Mouse (Mus musculus) brain, embryonic 14.5 days (tissue): Measurements from ENCODE around the gene Pycard. TPM values are rescaled to one million over a fixed set of nuclear protein-coding genes. Genes with fewer than 3 reads are reported as not detected.
"Not testable (repeated sequence)": the region's sequence is repeated elsewhere in the genome, so short reads cannot be mapped to it uniquely, and the experiment has no call there.

Experiments
- DNase-seq: peaks from one replicate; pipeline ENCODE4 v3.0.0-alpha.2; 2011; ENCODE audit warnings: low read depth
- CTCF ChIP-seq: fragments of 200-500 bp; IDR thresholded peaks from 2 replicates; pipeline ENCODE4 v1.5.1; 2012; ENCODE audit warnings: inconsistent platforms, mild to moderate bottlenecking, moderate library complexity, borderline replicate concordance; ENCODE audit not compliant: insufficient read depth, insufficient read length; ENCODE audit errors: extremely low read depth
- POLR2A ChIP-seq: fragments of 200-500 bp; IDR thresholded peaks from 2 replicates; pipeline ENCODE4 v1.6.1; 2012; ENCODE audit warnings: mild to moderate bottlenecking, inconsistent platforms, borderline replicate concordance; ENCODE audit not compliant: poor library complexity, insufficient read depth, insufficient read length, severe bottlenecking; ENCODE audit errors: extremely low read depth
- polyA plus RNA-seq: library from polyadenylated mRNA; depleted of rRNA; stranded (reverse); fragments of >200 nt; gene quantifications from 2 replicates; pipeline ENCODE4 v1.2.3, GENCODE M21; 2012

The Pycard gene
- polyA plus RNA-seq, 1 experiment: 6.9 TPM

DNA sequence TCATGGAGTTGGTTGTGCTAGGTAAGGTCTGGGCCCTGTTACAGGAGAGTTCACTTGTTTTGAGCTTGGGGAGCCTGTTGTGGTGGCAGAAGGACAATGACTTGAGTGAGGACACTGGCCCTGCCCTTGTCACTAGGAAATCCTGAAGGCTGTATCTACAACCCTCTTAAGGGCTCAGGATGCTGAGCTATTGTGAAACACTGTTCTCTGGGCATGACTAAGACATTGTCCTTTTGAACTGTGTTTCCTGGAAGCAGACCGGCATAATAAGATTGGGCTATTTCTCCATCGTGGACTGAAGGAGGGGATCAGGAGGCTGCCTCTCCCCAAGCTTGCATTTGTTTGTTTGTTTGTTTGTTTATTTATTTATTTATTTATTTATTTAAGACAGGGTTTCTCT lies 25.5 kb upstream of the Pycard start:
- TF ChIP-seq CTCF (no peak), POLR2A (no peak)
- no peak for DNase-seq

DNA sequence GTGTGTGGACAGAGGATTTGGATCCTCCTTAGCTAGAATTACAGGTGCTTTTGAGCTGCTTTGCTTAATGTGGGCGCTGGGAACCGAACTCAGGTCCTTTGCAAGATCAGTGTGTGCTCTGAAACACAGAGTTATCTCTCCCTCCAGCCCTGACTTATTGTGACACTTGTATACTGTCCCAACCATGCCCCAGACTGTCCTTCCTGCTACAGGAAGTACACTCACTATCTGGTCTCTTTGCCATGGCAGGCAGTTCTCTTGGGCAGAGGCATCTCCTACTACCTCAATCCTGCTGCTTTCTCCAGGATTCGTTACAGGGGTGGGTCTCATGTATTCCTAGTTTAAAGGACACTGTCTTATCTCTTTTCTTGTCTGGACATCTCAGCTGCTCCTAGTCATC lies 24.6 kb upstream of the Pycard start:
- DNase-seq: no peak
- TF ChIP-seq POLR2A: no peak
- no peak for TF ChIP-seq CTCF

- DNase-seq: no peak
- no peak for TF ChIP-seq CTCF
- TF ChIP-seq POLR2A: no peak
These were observed 23.0 kb upstream of the Pycard start for GRCm38 (mm10) chr7:128016650-128017049.

- not testable (repeated sequence) for DNase-seq
These were observed 22.5 kb upstream of the Pycard start for GRCm38 (mm10) chr7:128016134-128016533.

DNA sequence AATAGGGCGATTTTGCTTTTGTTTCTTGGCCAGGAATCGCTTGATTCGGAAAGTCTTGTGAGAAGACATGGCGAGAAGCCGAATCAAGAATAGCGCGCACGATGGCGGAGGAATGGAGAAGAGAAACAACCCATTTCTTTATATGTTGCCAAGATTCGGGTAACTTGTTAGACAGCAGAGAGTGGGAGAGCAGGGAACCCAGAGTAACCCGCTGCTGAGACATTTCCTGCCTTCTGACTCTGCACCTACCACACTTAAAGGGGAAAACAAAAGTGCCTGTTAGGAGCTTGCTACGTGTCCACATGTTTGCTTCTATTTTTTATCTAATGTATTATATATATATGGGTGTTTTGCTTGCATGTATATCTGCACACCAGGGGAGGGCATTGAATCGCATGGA lies 19.4 kb upstream of the Pycard start:
- DNase-seq: no peak
- TF ChIP-seq POLR2A: no peak

DNA sequence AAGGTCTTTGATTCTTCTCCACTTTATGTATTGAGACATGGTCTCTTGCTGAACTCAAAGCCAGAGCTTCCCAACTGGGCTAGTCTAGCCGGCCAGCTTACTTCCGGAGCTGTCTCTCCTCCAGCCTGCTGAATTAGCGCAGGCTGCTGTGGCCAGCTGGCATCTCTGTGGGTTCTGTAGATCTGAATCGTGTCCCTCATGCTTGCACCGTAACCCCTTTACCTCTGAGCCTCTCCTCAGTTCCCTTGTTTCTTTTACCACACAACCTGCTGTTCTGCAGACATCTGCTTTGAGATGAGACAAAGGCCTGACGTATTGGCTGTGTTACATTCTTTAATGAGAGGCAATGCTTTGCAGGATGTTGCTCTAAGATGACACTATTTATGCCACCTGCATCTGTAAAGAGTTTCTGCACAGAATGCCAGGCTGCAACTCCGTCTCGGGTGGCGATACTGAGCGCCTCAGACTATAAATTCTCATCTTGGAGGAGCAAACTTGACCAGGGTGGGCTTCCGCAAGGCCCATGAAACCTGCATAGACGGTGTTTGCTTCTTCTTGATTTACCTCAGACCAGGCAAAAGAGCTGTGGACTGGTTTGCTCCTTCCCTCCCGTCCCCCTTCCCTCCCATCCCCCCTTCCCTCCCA lies 18.6 kb upstream of the Pycard start:
- no peak for DNase-seq
- no peak for TF ChIP-seq POLR2A
- TF ChIP-seq CTCF: no peak

DNA sequence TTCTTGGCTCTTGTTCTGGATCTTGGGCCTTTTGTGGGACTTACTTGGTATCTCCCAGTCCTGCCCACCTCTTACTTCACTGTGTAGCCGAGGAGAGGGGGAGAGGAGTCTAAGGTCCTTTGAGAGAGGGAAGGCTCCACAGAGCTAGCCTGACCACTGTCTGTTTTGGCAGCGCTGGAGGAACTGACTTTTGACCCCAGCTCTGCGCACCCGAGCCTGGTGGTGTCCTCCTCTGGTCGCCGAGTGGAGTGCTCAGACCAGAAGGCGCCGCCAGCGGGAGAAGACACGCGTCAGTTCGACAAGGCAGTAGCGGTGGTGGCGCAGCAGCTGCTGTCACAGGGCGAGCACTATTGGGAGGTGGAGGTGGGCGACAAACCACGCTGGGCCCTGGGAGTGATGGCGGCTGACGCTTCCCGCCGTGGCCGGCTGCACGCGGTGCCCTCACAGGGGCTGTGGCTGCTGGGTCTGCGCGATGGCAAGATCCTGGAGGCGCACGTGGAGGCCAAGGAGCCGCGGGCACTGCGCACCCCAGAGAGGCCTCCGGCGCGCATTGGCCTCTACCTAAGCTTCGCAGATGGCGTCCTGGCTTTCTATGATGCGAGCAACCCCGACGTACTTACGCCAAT lies 16.2 kb upstream of the Pycard start:
- DNase-seq: no peak
- TF ChIP-seq POLR2A (no peak), CTCF (no peak)

- TF ChIP-seq CTCF (no peak), POLR2A (no peak)
- DNase-seq: no peak
These were observed 12.5 kb upstream of the Pycard start for GRCm38 (mm10) chr7:128006193-128006592.

DNA sequence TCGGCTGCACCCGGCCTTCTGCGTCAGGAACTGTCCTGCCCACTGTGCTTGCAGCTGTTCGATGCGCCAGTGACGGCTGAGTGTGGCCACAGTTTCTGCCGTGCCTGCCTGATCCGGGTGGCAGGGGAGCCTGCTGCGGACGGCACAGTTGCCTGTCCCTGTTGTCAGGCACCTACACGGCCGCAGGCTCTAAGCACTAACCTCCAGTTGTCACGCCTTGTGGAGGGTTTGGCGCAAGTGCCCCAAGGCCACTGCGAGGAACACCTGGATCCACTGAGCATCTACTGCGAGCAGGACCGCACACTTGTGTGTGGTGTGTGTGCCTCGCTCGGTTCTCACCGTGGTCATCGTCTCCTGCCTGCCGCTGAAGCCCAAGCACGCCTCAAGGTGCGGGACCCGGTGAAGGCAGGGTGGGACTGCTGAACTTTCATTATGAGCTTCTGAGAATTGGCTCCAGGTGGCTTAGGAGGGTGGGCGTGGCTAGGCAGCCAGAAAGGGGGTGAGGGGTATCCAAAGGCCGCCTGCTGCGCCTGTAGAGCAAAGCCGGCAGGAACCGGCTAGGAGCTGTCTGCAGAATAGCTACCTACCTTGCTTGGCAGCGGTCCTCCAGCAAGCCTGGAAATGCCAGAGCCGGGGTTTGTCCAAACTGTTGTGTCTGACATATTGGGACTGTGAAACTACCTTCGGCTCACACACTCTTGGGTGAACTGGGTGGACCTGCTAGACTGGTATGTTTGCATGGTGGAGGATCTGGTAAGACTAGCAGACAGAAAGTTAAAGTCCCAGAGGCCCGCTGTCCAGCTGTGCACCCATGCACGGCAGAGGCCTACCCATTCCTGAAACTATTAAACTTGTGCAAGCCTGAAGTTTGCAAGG lies 11.1 kb upstream of the Pycard start:
- no peak for TF ChIP-seq POLR2A
- no peak for TF ChIP-seq CTCF
- peak; percentile 28 for DNase-seq

- TF ChIP-seq POLR2A (no peak), CTCF (no peak)
- DNase-seq: no peak
These were observed 10.5 kb upstream of the Pycard start for GRCm38 (mm10) chr7:128004150-128004486.

DNA sequence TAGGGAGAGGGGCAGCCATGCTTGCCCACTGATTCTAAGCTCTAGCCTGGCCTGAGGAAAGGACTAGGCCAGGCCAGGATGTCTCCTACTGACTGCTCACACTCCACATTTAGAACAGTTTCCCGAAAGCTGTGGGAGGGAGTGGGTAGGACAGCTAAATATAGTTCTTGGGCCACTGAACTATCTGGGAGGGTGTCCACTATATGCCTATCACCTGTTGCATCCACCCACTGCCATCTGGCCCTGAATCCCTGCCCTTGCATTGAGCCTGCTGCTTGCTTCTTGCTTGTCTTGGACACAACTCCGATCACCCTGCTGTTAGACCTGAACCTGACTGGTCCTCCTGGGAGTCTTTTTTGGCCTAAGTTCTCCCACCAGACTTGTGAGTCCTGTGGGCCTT lies 10.0 kb upstream of the Pycard start, which contains the start of gene Trim72:
TSS of gene Trim72 (plus strand) at position 262 of the 400 bp plus-strand sequence.
- DNase-seq: no peak
- no peak for TF ChIP-seq CTCF
- TF ChIP-seq POLR2A: no peak

- no peak for TF ChIP-seq POLR2A
- no peak for TF ChIP-seq CTCF
- no peak for DNase-seq
These were observed 9.4 kb upstream of the Pycard start for GRCm38 (mm10) chr7:128003098-128003497.

GRCm38 (mm10) chr7:128000068-128000950 lies 6.6 kb upstream of the Pycard start:
- TF ChIP-seq POLR2A: no peak
- TF ChIP-seq CTCF: no peak

More at GRCm38 (mm10) chr7:128000068-128000950, 6.6 kb upstream of the Pycard start:
- DNase-seq: no peak
